Mouse (Mus musculus) heart, embryonic 16.5 days (tissue): ENCODE data around the gene Hexdc. TPM values are rescaled to one million over a fixed set of nuclear protein-coding genes. Genes with fewer than 3 reads are reported as not detected.

Source experiments
- ATAC-seq: fragments of 200-750 bp; cut with Nextera tagmentation; replicated peaks from 2 replicates; pipeline ENCODE4 v1.8.0; 2017; ENCODE audit warnings: moderate number of reproducible peaks; ENCODE audit not compliant: insufficient read depth, low FRiP score; ENCODE audit errors: extremely low read depth
- H3K27ac ChIP-seq: fragments of 300-500 bp; sonication (generic); 2 replicates; pipeline ENCODE4 v1.5.1; 2014; ENCODE audit warnings: mild to moderate bottlenecking, low read length, control low read depth, moderate library complexity
- H3K27me3 ChIP-seq: fragments of 300-500 bp; sonication (generic); 2 replicates; pipeline ENCODE4 v1.6.1; 2014; ENCODE audit warnings: low read length, mixed read lengths; ENCODE audit not compliant: control insufficient read depth, insufficient read depth
- H3K36me3 ChIP-seq: fragments of 300-500 bp; sonication (generic); 2 replicates; pipeline ENCODE4 v1.6.1; 2014; ENCODE audit not compliant: control insufficient read depth, insufficient read depth
- H3K4me1 ChIP-seq: fragments of 300-500 bp; sonication (generic); 2 replicates; pipeline ENCODE4 v1.6.1; 2014; ENCODE audit warnings: low read length, mixed read lengths; ENCODE audit not compliant: control insufficient read depth, insufficient read depth
- H3K4me2 ChIP-seq: fragments of 300-500 bp; sonication (generic); 2 replicates; pipeline ENCODE4 v1.6.1; 2014; ENCODE audit warnings: low read depth, mild to moderate bottlenecking, control low read depth, low read length
- H3K4me3 ChIP-seq: fragments of 300-500 bp; sonication (generic); 2 replicates; pipeline ENCODE4 v1.5.1; 2014; ENCODE audit warnings: mild to moderate bottlenecking, control low read depth, low read length
- H3K9ac ChIP-seq: fragments of 300-500 bp; sonication (generic); 2 replicates; pipeline ENCODE4 v1.6.1; 2014; ENCODE audit warnings: low read length, control low read depth
- H3K9me3 ChIP-seq: fragments of 300-500 bp; sonication (generic); replicated peaks from 2 replicates; pipeline ENCODE4 v1.6.1; 2016; ENCODE audit warnings: low read length; ENCODE audit not compliant: control insufficient read depth
- WGBS: fragments of 180-500 bp; shearing (Covaris S2); extraction: QIAGEN DNeasy Blood & Tissue Kit; methylation state at CpG from one replicate; pipeline ENCODE4 v1.1.7; 2014; 5-methylcytosine and 5-hydroxymethylcytosine counted together
- polyA plus RNA-seq: library from polyadenylated mRNA; unstranded; fragments of >200 nt; fragmentation: Nextera tagmentation; extraction: Ambion mirVana; gene quantifications from 2 replicates; pipeline ENCODE4 v1.2.1, GENCODE M21; 2015

The Hexdc gene
- polyA plus RNA-seq, 1 experiment from 2014 or later: 9.3 TPM

DNA sequence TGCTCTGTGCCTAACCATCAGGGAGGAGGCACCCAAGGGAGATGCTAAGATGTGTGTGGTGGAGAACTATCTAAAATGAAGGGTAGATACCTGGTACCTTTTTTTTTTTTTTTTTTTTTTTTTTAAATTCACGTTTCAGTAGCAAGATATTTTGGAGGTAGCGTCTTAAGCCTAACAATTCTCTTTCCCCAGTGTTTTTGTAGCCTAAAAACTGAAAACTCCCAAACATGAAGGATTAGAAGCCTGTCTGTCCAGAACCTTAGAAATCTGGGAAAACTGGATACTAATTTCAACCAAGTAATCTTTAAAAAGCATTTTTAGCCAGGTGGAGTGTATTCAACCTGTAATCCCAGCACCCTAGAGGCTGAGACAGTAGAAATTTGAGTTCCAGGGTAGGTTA, 56.8 kb downstream of the Hexdc start:
- Histone ChIP-seq H3K27me3 (no peaks in the 10 kb centered on the region), H3K4me2 (peak overlapping the region; percentile 76), H3K4me3 (peak overlapping the region; percentile 82), H3K27ac (no peak overlapping the region), H3K9me3 (no peaks in the 10 kb centered on the region), H3K36me3 (peaks cover 5% of the 10 kb centered on the region; the same call in 1 of the 2 replicates), H3K9ac (peak overlapping the region; percentile 91), H3K4me1 (peaks cover 16% of the 10 kb centered on the region)
- WGBS: 42% methylated on average over 2 of the region's 2 CpGs
- no peak for ATAC-seq

Other genes starting within 250 kb of the Hexdc start
- gene Csnk1d, start 213.1 kb upstream of the Hexdc start, polyA plus RNA-seq: 68.8 and 76.1 TPM in 2 replicates
- gene Cd7, start 165.0 kb upstream of the Hexdc start, polyA plus RNA-seq: 2.3 and 3.7 TPM in 2 replicates
- gene Sectm1b, start 140.9 kb upstream of the Hexdc start, polyA plus RNA-seq: 0.37 TPM in 1 of 2 replicates, not detected in the other
- 0.44 and 0.51 TPM in 2 replicates for gene Sectm1a, start 123.2 kb upstream of the Hexdc start, polyA plus RNA-seq
- not detected in 2 replicates for gene Tex19.2, start 85.8 kb upstream of the Hexdc start, polyA plus RNA-seq
- not detected in 2 replicates for gene Tex19.1, start 58.3 kb upstream of the Hexdc start, polyA plus RNA-seq
- 0.24 TPM in 1 of 2 replicates, not detected in the other for gene Uts2r, start 44.2 kb upstream of the Hexdc start, polyA plus RNA-seq
- gene Ogfod3, start 278 bp downstream of the Hexdc start, polyA plus RNA-seq: 28.2 and 32.7 TPM in 2 replicates
- 24.5 and 27.1 TPM in 2 replicates for gene Cybc1, start 24.9 kb downstream of the Hexdc start, polyA plus RNA-seq
- gene Narf, start 32.8 kb downstream of the Hexdc start, polyA plus RNA-seq: 64.9 and 68.4 TPM in 2 replicates
- 4.6 and 6.4 TPM in 2 replicates for gene Foxk2, start 55.6 kb downstream of the Hexdc start, polyA plus RNA-seq
- 73.0 and 81.1 TPM in 2 replicates for gene Wdr45b, start 150.0 kb downstream of the Hexdc start, polyA plus RNA-seq
- gene Rab40b, start 183.8 kb downstream of the Hexdc start, polyA plus RNA-seq: 6.2 and 7.9 TPM in 2 replicates
- 4.4 and 6.0 TPM in 2 replicates for gene Fn3krp, start 217.0 kb downstream of the Hexdc start, polyA plus RNA-seq
- gene Fn3k, start 230.5 kb downstream of the Hexdc start, polyA plus RNA-seq: 17.5 and 19.4 TPM in 2 replicates
- 21.1 and 22.8 TPM in 2 replicates for gene Tbcd, start 247.5 kb downstream of the Hexdc start, polyA plus RNA-seq